Mouse (Mus musculus): Measurements from ENCODE around the gene Mast2. TPM values are rescaled to one million over a fixed set of nuclear protein-coding genes. Genes with fewer than 3 reads are reported as not detected.

Gene Mast2
- total RNA-seq, 2 experiments from 2014 or later = 100 to 104 TPM

GRCm38 (mm10) chr4:116282211-116282610 lies 181.8 kb downstream of the Mast2 start:
- peak in 1 of 2 experiments; percentile 26 for DNase-seq (ENCODE audit: low spot score in 2 of 2)

- no peak for DNase-seq (ENCODE audit: low spot score in 2 of 2)
Measured at GRCm38 (mm10) chr4:116268220-116268619, 195.8 kb downstream of the Mast2 start.

Other genes with a start within 250 kb of the Mast2 start
- gene Pik3r3, start 242.6 kb downstream of the Mast2 start, total RNA-seq (2021) = 10 to 100 TPM; 53.3 to 56.1 TPM
- 10 to 100 TPM; 20.1 to 20.7 TPM for gene Ipp, start 43.4 kb upstream of the Mast2 start, total RNA-seq (2021)
- 10 to 100 TPM; 10.3 to 11.1 TPM for gene Tmem69, start 91.8 kb upstream of the Mast2 start, total RNA-seq (2021)
- gene Gpbp1l1, start 93.5 kb upstream of the Mast2 start, total RNA-seq (2021) = 10 to 100 TPM; 28.4 to 35.5 TPM
- 1 to 10 TPM; 3.4 to 5.7 TPM for gene Ccdc17, start 132.5 kb upstream of the Mast2 start, total RNA-seq (2021)
- 10 to 100 TPM; 44.4 to 50.5 TPM for gene Nasp, start 163.8 kb upstream of the Mast2 start, total RNA-seq (2021)
- 100 to 1,000 TPM; 474 to 484 TPM for gene Akr1a1, start 187.5 kb upstream of the Mast2 start, total RNA-seq (2021)
- gene Prdx1, start 221.4 kb upstream of the Mast2 start, total RNA-seq (2021) = 100 to 1,000 TPM; 185 to 195 TPM
- 10 to 100 TPM; 16.0 to 19.0 TPM for gene Mmachc, start 244.2 kb upstream of the Mast2 start, total RNA-seq (2021)
- gene Ccdc163, start 244.3 kb upstream of the Mast2 start, total RNA-seq (2021) = 1 to 10 TPM; 2.9 to 4.5 TPM

Measured in layer of hippocampus, postnatal 14 days (tissue).